Mouse (Mus musculus): ENCODE measurements around the gene Txn2. TPM values are rescaled to one million over a fixed set of nuclear protein-coding genes. Genes with fewer than 3 reads are reported as not detected.

The Txn2 gene
- polyA plus RNA-seq, 1 experiment from 2014 or later, result 291 TPM

GRCm38 (mm10) chr15:77916851-77917544 is 11.8 kb downstream of the Txn2 start:
- DNase-seq (ENCODE audit: low spot score), result peak; percentile 94
- H3K4me2 ChIP-seq (ENCODE audit: low read length), result no peak overlapping the region
- WGBS, result 38% methylated on average over 8 of the region's 8 CpGs
- no peak overlapping the region for H3K4me3 ChIP-seq (ENCODE audit: low read depth, low read length)
- ATAC-seq, result peak; percentile 67
- H3K9ac ChIP-seq (ENCODE audit: low read length), result no peak overlapping the region
- H3K9me3 ChIP-seq (replicated peaks; ENCODE audit: control insufficient read depth, low read length), result no peaks in the 10 kb centered on the region
- no peak overlapping the region for H3K27ac ChIP-seq (ENCODE audit: low read depth, low read length)
- H3K27me3 ChIP-seq (replicated peaks; ENCODE audit: control insufficient read depth, insufficient read depth, low read length), result no peaks in the 10 kb centered on the region
- H3K36me3 ChIP-seq (ENCODE audit: control insufficient read depth, insufficient read depth, low read length), result peaks cover 69% of the 10 kb centered on the region
- H3K4me1 ChIP-seq (ENCODE audit: control insufficient read depth, insufficient read depth, low read length), result no peaks in the 10 kb centered on the region

GRCm38 (mm10) chr15:77915287-77915686 is 13.5 kb downstream of the Txn2 start:
- Histone ChIP-seq H3K27me3 (replicated peaks; ENCODE audit: control insufficient read depth, insufficient read depth, low read length) (no peaks in the 10 kb centered on the region), H3K4me3 (ENCODE audit: low read depth, low read length) (no peak overlapping the region), H3K4me1 (ENCODE audit: control insufficient read depth, insufficient read depth, low read length) (no peaks in the 10 kb centered on the region), H3K9ac (ENCODE audit: low read length) (no peak overlapping the region), H3K36me3 (ENCODE audit: control insufficient read depth, insufficient read depth, low read length) (peaks cover 54% of the 10 kb centered on the region), H3K27ac (ENCODE audit: low read depth, low read length) (no peak overlapping the region), H3K4me2 (ENCODE audit: low read length) (no peak overlapping the region), H3K9me3 (replicated peaks; ENCODE audit: control insufficient read depth, low read length) (no peaks in the 10 kb centered on the region)
- DNase-seq (ENCODE audit: low spot score), result no peak
- no peak for ATAC-seq
- WGBS, result 88% methylated on average over 4 of the region's 4 CpGs

GRCm38 (mm10) chr15:77914507-77914906 is 14.3 kb downstream of the Txn2 start:
- H3K9ac ChIP-seq (ENCODE audit: low read length), result no peak overlapping the region
- H3K36me3 ChIP-seq (ENCODE audit: control insufficient read depth, insufficient read depth, low read length), result peaks cover 46% of the 10 kb centered on the region
- no peaks in the 10 kb centered on the region for H3K4me1 ChIP-seq (ENCODE audit: control insufficient read depth, insufficient read depth, low read length)
- no peak overlapping the region for H3K4me2 ChIP-seq (ENCODE audit: low read length)
- no peaks in the 10 kb centered on the region for H3K27me3 ChIP-seq (replicated peaks; ENCODE audit: control insufficient read depth, insufficient read depth, low read length)
- H3K27ac ChIP-seq (ENCODE audit: low read depth, low read length), result no peak overlapping the region
- no peaks in the 10 kb centered on the region for H3K9me3 ChIP-seq (replicated peaks; ENCODE audit: control insufficient read depth, low read length)
- WGBS, result 93% methylated on average over 3 of the region's 3 CpGs
- ATAC-seq (no peak), DNase-seq (ENCODE audit: low spot score) (no peak)
- H3K4me3 ChIP-seq (ENCODE audit: low read depth, low read length), result no peak overlapping the region

GRCm38 (mm10) chr15:77913054-77913453 is 15.8 kb downstream of the Txn2 start:
- WGBS, result 90% methylated on average over 8 of the region's 8 CpGs
- Histone ChIP-seq H3K4me2 (ENCODE audit: low read length) (no peak overlapping the region), H3K27ac (ENCODE audit: low read depth, low read length) (no peak overlapping the region), H3K9ac (ENCODE audit: low read length) (no peak overlapping the region), H3K27me3 (replicated peaks; ENCODE audit: control insufficient read depth, insufficient read depth, low read length) (no peaks in the 10 kb centered on the region), H3K4me1 (ENCODE audit: control insufficient read depth, insufficient read depth, low read length) (no peaks in the 10 kb centered on the region), H3K4me3 (ENCODE audit: low read depth, low read length) (no peak overlapping the region), H3K9me3 (replicated peaks; ENCODE audit: control insufficient read depth, low read length) (no peaks in the 10 kb centered on the region), H3K36me3 (ENCODE audit: control insufficient read depth, insufficient read depth, low read length) (peaks cover 32% of the 10 kb centered on the region)
- ATAC-seq, result no peak
- DNase-seq (ENCODE audit: low spot score), result no peak

GRCm38 (mm10) chr15:77912585-77912984 is 16.2 kb downstream of the Txn2 start:
- no peak overlapping the region for H3K4me3 ChIP-seq (ENCODE audit: low read depth, low read length)
- ATAC-seq (no peak), DNase-seq (ENCODE audit: low spot score) (no peak)
- H3K4me2 ChIP-seq (ENCODE audit: low read length), result no peak overlapping the region
- no peaks in the 10 kb centered on the region for H3K4me1 ChIP-seq (ENCODE audit: control insufficient read depth, insufficient read depth, low read length)
- H3K27ac ChIP-seq (ENCODE audit: low read depth, low read length), result no peak overlapping the region
- H3K9me3 ChIP-seq (replicated peaks; ENCODE audit: control insufficient read depth, low read length), result no peaks in the 10 kb centered on the region
- 66% methylated on average over 7 of the region's 7 CpGs for WGBS
- H3K27me3 ChIP-seq (replicated peaks; ENCODE audit: control insufficient read depth, insufficient read depth, low read length), result no peaks in the 10 kb centered on the region
- no peak overlapping the region for H3K9ac ChIP-seq (ENCODE audit: low read length)
- peaks cover 28% of the 10 kb centered on the region for H3K36me3 ChIP-seq (ENCODE audit: control insufficient read depth, insufficient read depth, low read length)

DNA sequence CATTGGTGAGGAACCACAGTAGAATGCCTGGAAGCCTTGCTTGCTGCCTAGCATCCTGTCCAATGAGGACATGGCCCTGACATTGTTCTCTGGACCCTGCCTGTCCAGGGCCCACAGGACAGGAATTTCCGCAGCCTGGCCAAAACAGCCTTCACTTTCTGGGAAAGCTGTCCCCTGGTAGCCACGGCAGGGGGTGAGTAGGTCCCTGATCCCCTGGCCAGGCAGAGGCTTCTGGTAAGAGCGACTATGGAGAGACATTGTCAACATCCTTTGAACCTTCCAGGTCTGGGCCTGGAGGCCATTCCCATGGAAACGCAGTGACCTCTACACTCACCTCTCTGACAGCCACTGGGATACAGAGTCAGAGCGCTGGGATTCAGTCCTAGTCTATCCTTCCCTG is 16.8 kb downstream of the Txn2 start:
- H3K27ac ChIP-seq (ENCODE audit: low read depth, low read length), result no peak overlapping the region
- H3K27me3 ChIP-seq (replicated peaks; ENCODE audit: control insufficient read depth, insufficient read depth, low read length), result no peaks in the 10 kb centered on the region
- no peaks in the 10 kb centered on the region for H3K9me3 ChIP-seq (replicated peaks; ENCODE audit: control insufficient read depth, low read length)
- 71% methylated on average over 5 of the region's 5 CpGs for WGBS
- DNase-seq (ENCODE audit: low spot score) (no peak), ATAC-seq (no peak)
- no peak overlapping the region for H3K4me3 ChIP-seq (ENCODE audit: low read depth, low read length)
- H3K9ac ChIP-seq (ENCODE audit: low read length), result no peak overlapping the region
- no peak overlapping the region for H3K4me2 ChIP-seq (ENCODE audit: low read length)
- no peaks in the 10 kb centered on the region for H3K4me1 ChIP-seq (ENCODE audit: control insufficient read depth, insufficient read depth, low read length)
- H3K36me3 ChIP-seq (ENCODE audit: control insufficient read depth, insufficient read depth, low read length), result peaks cover 27% of the 10 kb centered on the region

DNA sequence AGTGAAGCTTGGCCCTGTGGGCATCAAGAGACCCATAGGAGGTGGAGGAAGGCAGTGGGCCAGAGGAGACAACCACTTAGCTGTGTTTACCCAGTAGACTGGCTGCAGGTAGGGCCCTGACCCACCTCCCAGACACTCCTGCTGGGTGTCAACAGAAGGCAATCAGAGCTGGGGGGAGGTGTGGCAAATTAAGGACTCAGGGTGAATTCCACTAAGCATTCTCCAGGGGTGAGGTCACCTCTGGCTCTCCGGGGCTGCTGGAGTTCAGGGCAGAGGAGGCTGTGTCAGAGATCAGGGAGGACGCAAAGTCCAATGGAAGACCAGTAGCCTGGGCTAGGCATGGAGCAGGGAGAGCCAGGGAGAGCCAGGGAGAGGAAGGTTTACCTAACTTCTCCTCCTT is 17.7 kb downstream of the Txn2 start:
- Histone ChIP-seq H3K9ac (ENCODE audit: low read length) (no peak overlapping the region), H3K4me2 (ENCODE audit: low read length) (no peak overlapping the region), H3K4me3 (ENCODE audit: low read depth, low read length) (no peak overlapping the region), H3K27me3 (replicated peaks; ENCODE audit: control insufficient read depth, insufficient read depth, low read length) (no peaks in the 10 kb centered on the region), H3K36me3 (ENCODE audit: control insufficient read depth, insufficient read depth, low read length) (peaks cover 24% of the 10 kb centered on the region), H3K27ac (ENCODE audit: low read depth, low read length) (no peak overlapping the region), H3K4me1 (ENCODE audit: control insufficient read depth, insufficient read depth, low read length) (no peaks in the 10 kb centered on the region), H3K9me3 (replicated peaks; ENCODE audit: control insufficient read depth, low read length) (no peaks in the 10 kb centered on the region)
- ATAC-seq (no peak), DNase-seq (ENCODE audit: low spot score) (no peak)
- 8% methylated on average over 2 of the region's 2 CpGs for WGBS

- DNase-seq (ENCODE audit: low spot score) (no peak), ATAC-seq (no peak)
- H3K4me3 ChIP-seq (ENCODE audit: low read depth, low read length), result no peak overlapping the region
- no peak overlapping the region for H3K9ac ChIP-seq (ENCODE audit: low read length)
- 44% methylated on average over 9 of the region's 9 CpGs for WGBS
- no peaks in the 10 kb centered on the region for H3K9me3 ChIP-seq (replicated peaks; ENCODE audit: control insufficient read depth, low read length)
- H3K4me2 ChIP-seq (ENCODE audit: low read length), result no peak overlapping the region
- H3K27ac ChIP-seq (ENCODE audit: low read depth, low read length), result no peak overlapping the region
- no peaks in the 10 kb centered on the region for H3K36me3 ChIP-seq (ENCODE audit: control insufficient read depth, insufficient read depth, low read length)
- 0 out of 2 replicates have a peak, but pooled peaks cover 2% of the 10 kb centered on the region for H3K4me1 ChIP-seq (ENCODE audit: control insufficient read depth, insufficient read depth, low read length)
- H3K27me3 ChIP-seq (replicated peaks; ENCODE audit: control insufficient read depth, insufficient read depth, low read length), result no peaks in the 10 kb centered on the region
Observed at GRCm38 (mm10) chr15:77907646-77908518, 20.9 kb downstream of the Txn2 start.

- DNase-seq (ENCODE audit: low spot score) (no peak), ATAC-seq (no peak)
- Histone ChIP-seq H3K27me3 (replicated peaks; ENCODE audit: control insufficient read depth, insufficient read depth, low read length) (no peaks in the 10 kb centered on the region), H3K4me3 (ENCODE audit: low read depth, low read length) (no peak overlapping the region), H3K9ac (ENCODE audit: low read length) (no peak overlapping the region), H3K36me3 (ENCODE audit: control insufficient read depth, insufficient read depth, low read length) (no peaks in the 10 kb centered on the region), H3K4me2 (ENCODE audit: low read length) (no peak overlapping the region), H3K4me1 (ENCODE audit: control insufficient read depth, insufficient read depth, low read length) (0 out of 2 replicates have a peak, but pooled peaks cover 2% of the 10 kb centered on the region), H3K27ac (ENCODE audit: low read depth, low read length) (no peak overlapping the region), H3K9me3 (replicated peaks; ENCODE audit: control insufficient read depth, low read length) (no peaks in the 10 kb centered on the region)
- 73% methylated on average over 10 of the region's 10 CpGs for whole genome bisulfite sequencing
Observed at GRCm38 (mm10) chr15:77906545-77906944, 22.3 kb downstream of the Txn2 start.
